Mouse (Mus musculus) lung, postnatal 25 days (tissue): ENCODE measurements at regions not wholly inside any gene's neighbourhood (a gene's known extent, or its start where the extent isn't known, plus 50 kb on each side); places are given as distances from the start of the nearest gene placed in this dataset.

Source experiments
- DNase-seq: peaks from one replicate; pipeline ENCODE4 v3.0.0; 2022; ENCODE audit warnings: low spot score

DNA sequence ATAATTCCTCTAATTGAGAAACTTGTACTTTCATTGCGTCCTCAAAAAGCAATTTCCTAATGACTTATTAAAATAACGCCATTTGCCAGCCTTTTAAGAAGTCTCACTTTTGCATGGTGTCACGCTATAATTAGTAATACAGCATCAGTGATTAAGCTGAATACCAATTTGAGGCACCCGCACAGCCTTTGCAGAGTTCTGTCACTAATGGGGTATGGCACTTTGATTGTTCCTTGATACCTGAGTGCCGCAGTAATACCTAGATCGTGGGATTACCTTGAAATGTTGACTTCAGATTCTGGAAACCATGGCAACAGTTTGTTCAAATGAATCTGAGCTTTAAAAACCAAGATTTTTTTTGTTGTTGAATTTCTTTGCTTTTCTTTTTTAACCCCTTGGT, 202.7 kb upstream of the Igfbp7 start:
- DNase-seq: no peak

DNA sequence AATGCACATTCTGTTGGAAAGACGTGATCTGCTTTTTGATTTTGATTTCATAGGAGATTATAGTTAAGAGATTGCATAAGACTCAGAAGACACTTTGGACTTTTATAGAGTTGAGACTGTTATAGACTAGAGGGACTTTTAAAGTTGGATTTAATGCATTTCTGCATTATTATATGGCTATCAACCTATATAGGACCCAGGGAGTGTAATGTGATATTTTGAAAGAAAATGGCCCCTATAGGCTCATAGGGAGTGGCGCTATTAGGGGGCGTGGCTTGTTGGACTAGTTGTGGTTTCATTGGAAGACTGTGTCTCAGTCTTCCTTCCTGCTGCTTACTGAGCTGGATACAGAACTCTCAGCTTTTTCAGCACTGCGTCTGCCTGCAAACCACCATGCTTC, 186.9 kb upstream of the Igfbp7 start:
- DNase-seq: no peak

DNA sequence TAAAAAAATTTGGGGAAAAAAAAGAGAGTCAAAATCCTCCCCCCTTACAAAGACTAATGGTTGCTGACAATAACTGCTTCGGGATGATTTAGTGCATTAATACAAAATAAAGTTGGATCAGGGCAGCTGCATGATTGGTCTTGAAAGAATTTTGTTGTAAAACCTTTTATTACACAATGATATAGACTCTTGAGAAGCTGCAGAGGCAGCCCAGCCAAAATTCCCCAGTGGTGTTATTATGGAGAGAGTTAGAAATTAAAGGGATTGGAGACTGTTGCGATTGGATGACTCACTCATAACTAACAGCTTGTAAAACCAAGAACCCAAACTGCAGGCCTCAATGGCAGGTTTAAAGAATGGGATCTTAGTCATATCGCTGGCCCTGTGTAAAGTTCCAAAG, 181.4 kb upstream of the Igfbp7 start:
- DNase-seq: no peak

- no peak for DNase-seq
Observed at GRCm38 (mm10) chr5:77581702-77582101, 173.9 kb upstream of the Igfbp7 start.

- peak; percentile 48 for DNase-seq
Observed at GRCm38 (mm10) chr5:77581106-77581638, 173.3 kb upstream of the Igfbp7 start.

DNA sequence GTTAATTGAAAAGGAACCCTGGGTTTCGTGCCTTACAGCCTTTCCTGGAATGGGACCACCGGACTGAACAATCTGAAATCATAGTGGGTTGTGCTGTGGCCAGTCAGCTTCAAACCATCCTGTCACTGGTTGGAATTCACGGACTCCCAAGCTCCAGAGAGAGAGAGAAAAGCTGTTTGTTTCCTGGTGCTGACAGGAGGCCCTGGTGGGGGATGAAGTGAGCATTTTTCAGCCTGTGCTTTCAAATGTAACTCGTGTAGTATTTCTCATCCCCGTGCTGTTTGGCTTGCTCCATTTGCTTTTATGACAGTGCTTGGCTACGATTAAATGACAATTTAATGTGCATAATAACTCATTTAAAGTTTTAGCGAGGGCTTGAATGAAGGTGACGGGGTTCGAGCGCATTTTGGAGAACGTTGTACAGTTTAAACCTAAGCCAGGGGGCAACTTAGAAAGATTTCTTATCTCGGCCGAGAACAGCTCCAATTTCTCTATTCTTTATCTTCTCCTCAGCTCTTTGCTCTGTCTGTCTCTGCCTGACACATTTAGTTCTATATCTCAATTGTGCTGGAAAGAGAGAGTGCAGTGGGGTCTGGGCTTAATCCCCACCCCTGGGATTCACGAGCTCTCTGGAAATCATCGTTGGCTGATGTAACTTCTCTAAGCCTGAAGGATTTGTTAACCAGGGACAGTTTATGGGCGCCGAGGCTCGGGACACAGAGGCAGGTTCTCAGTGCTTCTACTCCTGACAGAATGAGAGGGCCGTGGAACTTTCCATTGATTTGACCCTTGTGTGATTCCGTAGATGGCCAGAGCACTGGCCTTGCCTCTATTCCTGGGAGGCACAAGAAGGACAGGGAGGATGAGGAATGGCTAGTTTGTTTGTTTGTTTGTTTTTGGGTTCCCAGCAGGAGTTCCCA, 172.2 kb upstream of the Igfbp7 start:
- no peak for DNase-seq

DNA sequence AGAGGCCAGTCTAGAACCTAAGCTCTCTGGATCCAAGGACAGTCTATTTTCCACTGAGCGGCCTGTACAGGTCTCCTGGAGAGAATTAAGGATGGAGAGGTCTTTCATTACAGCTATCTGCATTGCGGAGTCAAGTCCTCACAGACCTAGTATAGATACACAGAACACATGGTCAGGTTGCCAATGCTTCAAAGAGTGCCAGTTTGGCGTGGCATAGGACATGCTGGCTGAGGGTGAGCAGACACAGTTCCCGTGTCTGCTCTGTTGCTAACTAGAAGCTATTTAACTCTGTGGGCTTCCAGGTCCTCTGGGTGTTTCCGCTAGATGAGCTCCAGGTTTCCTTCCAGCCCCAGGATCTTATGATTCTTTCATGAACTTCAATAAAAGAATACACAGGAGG, 169.0 kb upstream of the Igfbp7 start:
- no peak for DNase-seq

DNA sequence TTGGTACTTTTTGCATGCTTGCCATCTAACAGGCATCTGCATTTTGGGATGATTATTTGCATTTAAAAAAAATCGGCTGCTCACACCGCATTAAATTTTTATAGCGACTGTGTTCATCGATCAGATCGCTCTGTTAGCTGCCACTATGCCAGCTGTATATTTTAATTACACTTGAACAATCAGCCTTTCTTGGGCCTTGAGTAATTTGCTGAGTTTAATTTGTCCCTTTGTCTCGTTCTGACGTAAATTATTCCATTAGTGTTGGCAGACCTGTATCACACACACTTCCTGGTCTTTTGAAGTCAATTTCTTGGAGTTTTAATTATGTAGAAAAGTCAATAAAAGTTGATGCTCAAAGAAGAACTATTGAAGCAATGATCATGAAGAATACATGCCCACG, 167.9 kb upstream of the Igfbp7 start:
- no peak for DNase-seq

GRCm38 (mm10) chr5:77570364-77570763, 162.5 kb upstream of the Igfbp7 start:
- DNase-seq: no peak

- no peak for DNase-seq
Observed at GRCm38 (mm10) chr5:77568121-77568520, 160.3 kb upstream of the Igfbp7 start.

- peak; percentile 18 for DNase-seq
Observed at GRCm38 (mm10) chr5:77552580-77552979, 144.7 kb upstream of the Igfbp7 start.

DNA sequence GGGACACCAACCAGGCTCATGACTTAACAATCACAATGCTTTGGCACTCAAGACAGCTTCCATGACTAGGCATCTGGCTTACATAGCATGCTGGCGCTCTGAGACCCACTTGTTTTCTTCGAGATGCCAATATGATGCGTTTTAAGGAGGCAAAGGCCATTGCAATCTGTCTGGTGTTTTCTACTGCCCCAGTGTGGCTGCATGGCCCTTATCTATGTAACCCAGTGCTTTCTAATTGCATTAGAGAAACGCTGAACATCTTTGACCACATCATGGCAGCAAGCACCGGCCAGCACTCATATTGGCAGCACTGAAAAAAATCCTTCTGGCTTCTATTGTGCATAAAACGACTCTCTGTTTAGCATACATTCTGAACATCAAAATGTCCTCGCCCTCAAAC, 144.2 kb upstream of the Igfbp7 start:
- no peak for DNase-seq

DNA sequence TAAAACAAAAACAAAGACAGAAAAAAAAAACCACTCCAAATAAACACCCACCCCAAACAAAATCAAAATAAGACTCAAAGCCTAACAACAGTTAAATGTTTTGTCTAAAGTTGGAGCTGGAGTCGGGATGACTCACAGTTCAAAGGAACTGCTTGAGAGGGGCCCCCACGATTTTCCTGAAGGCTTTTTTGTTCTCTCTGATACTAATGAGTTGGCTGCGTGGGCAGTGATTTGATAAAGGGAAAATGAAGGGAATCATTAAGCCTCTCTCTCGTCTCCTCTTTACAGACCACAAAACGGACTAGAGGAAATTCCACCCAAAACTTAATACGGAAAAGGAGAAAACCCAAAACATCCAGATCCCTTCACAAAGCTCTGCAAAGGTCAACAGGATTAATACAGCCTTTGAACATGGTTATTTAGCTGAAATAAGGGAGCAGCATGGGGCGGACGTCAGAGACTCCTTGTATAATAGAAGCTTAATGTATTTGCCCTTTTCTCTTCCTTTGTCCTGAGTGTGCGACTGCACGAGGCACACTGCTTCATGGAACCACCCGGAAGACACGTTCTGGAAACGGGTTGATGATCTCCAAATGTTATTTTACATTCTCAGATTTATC, 138.3 kb upstream of the Igfbp7 start:
- DNase-seq: no peak

GRCm38 (mm10) chr5:77532261-77533015, 124.6 kb upstream of the Igfbp7 start:
- DNase-seq: no peak

DNA sequence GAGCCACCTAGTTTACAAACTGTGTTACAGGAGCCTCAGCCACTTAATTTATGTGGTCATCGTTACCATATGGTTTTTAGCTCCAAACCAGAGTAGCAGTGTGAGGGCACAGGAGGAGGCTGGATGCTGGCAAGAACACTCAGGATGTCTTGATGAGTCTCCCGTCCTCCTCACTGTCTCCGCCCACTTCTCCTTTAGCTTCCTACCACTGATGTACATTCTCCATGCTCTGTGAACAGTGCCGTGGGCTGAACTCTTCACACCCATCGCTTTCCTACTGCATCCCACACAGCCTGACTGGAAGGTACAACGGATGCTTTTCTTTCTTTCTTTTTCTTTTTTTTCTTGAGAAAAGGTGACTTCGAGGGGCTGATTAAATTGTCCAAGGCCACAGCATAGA, 122.5 kb upstream of the Igfbp7 start:
- no peak for DNase-seq

DNA sequence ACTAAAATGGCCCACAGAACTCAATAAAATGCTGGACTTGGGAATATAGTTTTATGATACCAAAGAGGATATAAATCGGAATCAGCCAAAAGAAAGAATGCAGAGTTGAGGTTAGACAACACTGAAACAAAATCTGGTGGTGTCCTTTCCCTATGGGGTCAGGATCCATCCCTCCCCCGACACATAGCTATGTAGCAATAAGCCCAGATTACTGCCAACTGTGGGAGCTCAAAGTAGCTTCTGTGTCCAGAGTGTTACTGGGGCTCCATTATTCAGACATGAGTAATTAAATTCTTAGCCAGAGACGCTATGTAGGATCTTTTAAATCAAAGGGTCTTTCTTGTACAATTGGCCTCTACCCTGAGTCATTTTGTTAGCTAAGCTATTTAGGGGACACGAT, 109.4 kb upstream of the Igfbp7 start:
- no peak for DNase-seq

DNA sequence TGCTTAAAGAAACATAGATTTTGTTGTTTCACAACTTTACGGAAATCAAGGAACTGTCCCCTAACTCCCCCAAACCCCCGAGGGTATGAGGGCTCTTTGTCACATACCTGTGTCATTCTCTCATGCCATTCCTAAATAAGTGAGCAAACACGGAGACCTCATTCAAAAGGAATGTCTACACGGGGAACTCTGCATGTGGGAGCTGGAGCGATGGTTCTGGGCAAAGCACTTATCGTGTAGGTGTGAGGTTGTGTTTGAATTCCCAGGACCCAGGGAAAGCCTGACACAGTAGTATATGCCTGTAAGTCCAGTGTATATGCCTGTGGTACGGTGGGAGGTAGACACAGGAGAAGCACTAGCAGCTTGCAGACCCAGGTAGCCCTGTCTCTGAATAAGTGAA, 107.6 kb upstream of the Igfbp7 start:
- no peak for DNase-seq

- DNase-seq: no peak
Observed at GRCm38 (mm10) chr5:77502684-77503083, 94.8 kb upstream of the Igfbp7 start.

GRCm38 (mm10) chr5:77499949-77500460, 92.2 kb upstream of the Igfbp7 start:
- no peak for DNase-seq

- DNase-seq: no peak
Observed at GRCm38 (mm10) chr5:77494601-77495000, 86.8 kb upstream of the Igfbp7 start.

- no peak for DNase-seq
Observed at GRCm38 (mm10) chr5:77488969-77489368, 81.1 kb upstream of the Igfbp7 start.
